ENCODE assay signal across 8 mouse cellular contexts in genomic region chr9:44325768-44326370, GRCm38 (mm10). TPM values are rescaled to one million over a fixed set of nuclear protein-coding genes. Genes with fewer than 3 reads are reported as not detected.
DNase-seq lines count a peak whose midpoint lies in the region; ATAC-seq lines count a peak whose summit lies in the region.

Gene Dpagt1, plus strand, starts transcription at chr9:44326019.

- peak within 1 kb of the TSS; percentile 88 for H3K4me3 ChIP-seq in kidney, embryonic 15.5 days (replicated peaks)

- peaks cover 23% of the 10 kb centered on the region for H3K36me3 ChIP-seq in kidney, embryonic 15.5 days

- DNase-seq in kidney, postnatal 4 days: no peak
- DNase-seq in adrenal gland, postnatal 36 days: no peak
- no peak for DNase-seq in gastrocnemius, postnatal 4 days (ENCODE audit: low spot score in 2 of 2)
- DNase-seq in large intestine, adult 2 months (ENCODE audit: low read depth, low spot score): no peak
- DNase-seq in cerebellum, adult 11-12 months: no peak
- no peak for DNase-seq in urinary bladder, postnatal 10 days (ENCODE audit: low spot score)

- H3K4me2 ChIP-seq in kidney, embryonic 15.5 days: peak within 1 kb of the TSS; percentile 76

- no peaks in the 10 kb centered on the region for H3K27me3 ChIP-seq in kidney, embryonic 15.5 days

- ATAC-seq in kidney, embryonic 15.5 days (replicated peaks; ENCODE audit: low FRiP score): peak; percentile 42
- no peak for ATAC-seq in megakaryocyte progenitor cell, adult 5-6 weeks (replicated peaks; ENCODE audit: poor library complexity)

- H3K9ac ChIP-seq in kidney, embryonic 15.5 days: peak within 1 kb of the TSS; percentile 93

- H3K4me1 ChIP-seq in kidney, embryonic 15.5 days: peaks cover 18% of the 10 kb centered on the region

- 2% methylated on average over 12 of the region's 12 CpGs for WGBS in kidney, embryonic 15.5 days
- under 1% methylated on average over 12 of the region's 12 CpGs for WGBS in large intestine, adult 2 months

- H3K9me3 ChIP-seq in kidney, embryonic 15.5 days (replicated peaks): no peaks in the 10 kb centered on the region

- peak within 1 kb of the TSS; percentile 97 for H3K27ac ChIP-seq in kidney, embryonic 15.5 days

RNA-seq across cellular contexts. Expression of gene Dpagt1, which starts in this region (rescaled TPM):
- polyA plus RNA-seq in kidney, embryonic 15.5 days (2015; fragmentation: Nextera tagmentation; extraction: Ambion mirVana): 41.7 and 46.7 TPM in 2 replicates
- total RNA-seq in adrenal gland, postnatal 36 days (2021): 10 to 100 TPM; 25.3 to 32.7 TPM
- total RNA-seq in gastrocnemius, postnatal 4 days (2021): 10 to 100 TPM; 18.4 to 18.8 TPM
- polyA plus RNA-seq in large intestine, adult 2 months (2012; rRNA removed): 71.4 and 79.3 TPM in 2 replicates
- total RNA-seq in megakaryocyte progenitor cell, adult 5-6 weeks (2015): 50.3 and 54.8 TPM in 2 replicates
- 18.9 and 21.0 TPM in 2 replicates for total RNA-seq in megakaryocyte progenitor cell, adult 5-6 weeks (2017)
